Mouse (Mus musculus): ENCODE measurements at regions not wholly inside any gene's neighbourhood (a gene's known extent, or its start where the extent isn't known, plus 50 kb on each side); places are given as distances from the start of the nearest gene placed in this dataset.
A peak's percentile ranks its signal among the peaks of the same experiment; 100 is the strongest.

- no peak overlapping the region for H3K9ac ChIP-seq (replicated peaks; ENCODE audit: low read length)
- no peaks in the 10 kb centered on the region for H3K36me3 ChIP-seq (ENCODE audit: insufficient read depth, low read length)
- WGBS, result 74% methylated on average over 6 of the region's 6 CpGs
- no peaks in the 10 kb centered on the region for H3K9me3 ChIP-seq (ENCODE audit: low read length)
- no peak overlapping the region for H3K4me3 ChIP-seq (ENCODE audit: low read length)
- ATAC-seq (ENCODE audit: low FRiP score, low TSS enrichment), result no peak
- no peaks in the 10 kb centered on the region for H3K27me3 ChIP-seq (ENCODE audit: insufficient read depth, low read length)
- H3K27ac ChIP-seq (ENCODE audit: low read length), result no peak overlapping the region
- no peaks in the 10 kb centered on the region for H3K4me1 ChIP-seq (ENCODE audit: insufficient read depth, low read length)
- no peak overlapping the region for H3K4me2 ChIP-seq (replicated peaks; ENCODE audit: low read depth, low read length)
Observed at GRCm38 (mm10) chr10:20891426-20891825, 60.9 kb upstream of the Ahi1 start.

- Histone ChIP-seq H3K27ac (ENCODE audit: low read length) (no peak overlapping the region), H3K27me3 (ENCODE audit: insufficient read depth, low read length) (no peaks in the 10 kb centered on the region), H3K4me1 (ENCODE audit: insufficient read depth, low read length) (no peaks in the 10 kb centered on the region), H3K9me3 (ENCODE audit: low read length) (no peaks in the 10 kb centered on the region), H3K9ac (replicated peaks; ENCODE audit: low read length) (no peak overlapping the region), H3K4me2 (replicated peaks; ENCODE audit: low read depth, low read length) (no peak overlapping the region), H3K4me3 (ENCODE audit: low read length) (no peak overlapping the region), H3K36me3 (ENCODE audit: insufficient read depth, low read length) (no peaks in the 10 kb centered on the region)
- 90% methylated on average over 5 of the region's 5 CpGs for WGBS
- no peak for ATAC-seq (ENCODE audit: low FRiP score, low TSS enrichment)
Observed at GRCm38 (mm10) chr10:20883618-20884017, 68.7 kb upstream of the Ahi1 start.

- Histone ChIP-seq H3K27ac (ENCODE audit: low read length) (no peak overlapping the region), H3K4me1 (ENCODE audit: insufficient read depth, low read length) (no peaks in the 10 kb centered on the region), H3K4me2 (replicated peaks; ENCODE audit: low read depth, low read length) (no peak overlapping the region), H3K36me3 (ENCODE audit: insufficient read depth, low read length) (no peaks in the 10 kb centered on the region), H3K9ac (replicated peaks; ENCODE audit: low read length) (no peak overlapping the region), H3K4me3 (ENCODE audit: low read length) (no peak overlapping the region), H3K27me3 (ENCODE audit: insufficient read depth, low read length) (no peaks in the 10 kb centered on the region), H3K9me3 (ENCODE audit: low read length) (no peaks in the 10 kb centered on the region)
- no peak for ATAC-seq (ENCODE audit: low FRiP score, low TSS enrichment)
- 91% methylated on average over 8 of the region's 8 CpGs for WGBS
Observed at GRCm38 (mm10) chr10:20882599-20882998, 69.7 kb upstream of the Ahi1 start.

- Histone ChIP-seq H3K9me3 (ENCODE audit: low read length) (no peaks in the 10 kb centered on the region), H3K4me2 (replicated peaks; ENCODE audit: low read depth, low read length) (no peak overlapping the region), H3K27ac (ENCODE audit: low read length) (no peak overlapping the region), H3K36me3 (ENCODE audit: insufficient read depth, low read length) (no peaks in the 10 kb centered on the region), H3K9ac (replicated peaks; ENCODE audit: low read length) (no peak overlapping the region), H3K27me3 (ENCODE audit: insufficient read depth, low read length) (no peaks in the 10 kb centered on the region), H3K4me3 (ENCODE audit: low read length) (no peak overlapping the region), H3K4me1 (ENCODE audit: insufficient read depth, low read length) (0 out of 2 replicates have a peak, but pooled peaks cover 5% of the 10 kb centered on the region)
- 80% methylated on average over 4 of the region's 4 CpGs for WGBS
- no peak for ATAC-seq (ENCODE audit: low FRiP score, low TSS enrichment)
Observed at GRCm38 (mm10) chr10:20880251-20880650, 72.1 kb upstream of the Ahi1 start.

- no peaks in the 10 kb centered on the region for H3K36me3 ChIP-seq (ENCODE audit: insufficient read depth, low read length)
- 0 out of 2 replicates have a peak, but pooled peaks cover 5% of the 10 kb centered on the region for H3K4me1 ChIP-seq (ENCODE audit: insufficient read depth, low read length)
- no peaks in the 10 kb centered on the region for H3K9me3 ChIP-seq (ENCODE audit: low read length)
- WGBS, result 77% methylated on average over 8 of the region's 8 CpGs
- H3K9ac ChIP-seq (replicated peaks; ENCODE audit: low read length), result no peak overlapping the region
- no peak for ATAC-seq (ENCODE audit: low FRiP score, low TSS enrichment)
- H3K27me3 ChIP-seq (ENCODE audit: insufficient read depth, low read length), result no peaks in the 10 kb centered on the region
- no peak overlapping the region for H3K4me2 ChIP-seq (replicated peaks; ENCODE audit: low read depth, low read length)
- H3K27ac ChIP-seq (ENCODE audit: low read length), result no peak overlapping the region
- H3K4me3 ChIP-seq (ENCODE audit: low read length), result no peak overlapping the region
Observed at GRCm38 (mm10) chr10:20879482-20879881, 72.9 kb upstream of the Ahi1 start.

- H3K9ac ChIP-seq (replicated peaks; ENCODE audit: low read length), result no peak overlapping the region
- H3K4me1 ChIP-seq (ENCODE audit: insufficient read depth, low read length), result peaks cover 2% of the 10 kb centered on the region; the same call in 1 of the 2 replicates
- H3K27me3 ChIP-seq (ENCODE audit: insufficient read depth, low read length), result no peaks in the 10 kb centered on the region
- no peaks in the 10 kb centered on the region for H3K36me3 ChIP-seq (ENCODE audit: insufficient read depth, low read length)
- H3K4me2 ChIP-seq (replicated peaks; ENCODE audit: low read depth, low read length), result no peak overlapping the region
- H3K9me3 ChIP-seq (ENCODE audit: low read length), result no peaks in the 10 kb centered on the region
- H3K27ac ChIP-seq (ENCODE audit: low read length), result no peak overlapping the region
- H3K4me3 ChIP-seq (ENCODE audit: low read length), result no peak overlapping the region
- no peak for ATAC-seq (ENCODE audit: low FRiP score, low TSS enrichment)
- 89% methylated on average over 12 of the region's 12 CpGs for WGBS
Observed at GRCm38 (mm10) chr10:20867076-20867475, 85.3 kb upstream of the Ahi1 start.

- 0 out of 2 replicates have a peak, but pooled peaks cover 4% of the 10 kb centered on the region for H3K9me3 ChIP-seq (ENCODE audit: low read length)
- no peaks in the 10 kb centered on the region for H3K36me3 ChIP-seq (ENCODE audit: insufficient read depth, low read length)
- H3K27me3 ChIP-seq (ENCODE audit: insufficient read depth, low read length), result no peaks in the 10 kb centered on the region
- WGBS, result 75% methylated on average over 4 of the region's 4 CpGs
- H3K4me1 ChIP-seq (ENCODE audit: insufficient read depth, low read length), result peaks cover 2% of the 10 kb centered on the region; the same call in 1 of the 2 replicates
- no peak overlapping the region for H3K4me3 ChIP-seq (ENCODE audit: low read length)
- no peak overlapping the region for H3K27ac ChIP-seq (ENCODE audit: low read length)
- H3K9ac ChIP-seq (replicated peaks; ENCODE audit: low read length), result no peak overlapping the region
- no peak overlapping the region for H3K4me2 ChIP-seq (replicated peaks; ENCODE audit: low read depth, low read length)
- no peak for ATAC-seq (ENCODE audit: low FRiP score, low TSS enrichment)
Observed at GRCm38 (mm10) chr10:20865031-20865430, 87.3 kb upstream of the Ahi1 start.

GRCm38 (mm10) chr10:20857413-20857812 is 94.9 kb upstream of the Ahi1 start:
- no peak overlapping the region for H3K4me2 ChIP-seq (replicated peaks; ENCODE audit: low read depth, low read length)
- H3K4me1 ChIP-seq (ENCODE audit: insufficient read depth, low read length), result 0 out of 2 replicates have a peak, but pooled peaks cover 3% of the 10 kb centered on the region
- no peak for ATAC-seq (ENCODE audit: low FRiP score, low TSS enrichment)
- 0 out of 2 replicates have a peak, but pooled peaks cover 4% of the 10 kb centered on the region for H3K9me3 ChIP-seq (ENCODE audit: low read length)
- H3K27ac ChIP-seq (ENCODE audit: low read length), result no peak overlapping the region
- no peak overlapping the region for H3K9ac ChIP-seq (replicated peaks; ENCODE audit: low read length)
- H3K27me3 ChIP-seq (ENCODE audit: insufficient read depth, low read length), result no peaks in the 10 kb centered on the region
- 95% methylated on average over 4 of the region's 4 CpGs for WGBS
- H3K36me3 ChIP-seq (ENCODE audit: insufficient read depth, low read length), result no peaks in the 10 kb centered on the region
- H3K4me3 ChIP-seq (ENCODE audit: low read length), result no peak overlapping the region

GRCm38 (mm10) chr10:20854621-20855363 is 97.6 kb upstream of the Ahi1 start:
- WGBS, result 12% methylated on average over 14 of the region's 14 CpGs
- Histone ChIP-seq H3K9ac (replicated peaks; ENCODE audit: low read length) (no peak overlapping the region), H3K4me3 (ENCODE audit: low read length) (peak overlapping the region; percentile 19; the same call in 1 of the 2 replicates)

GRCm38 (mm10) chr10:20847287-20847686 is 105.1 kb upstream of the Ahi1 start:
- Histone ChIP-seq H3K27ac (ENCODE audit: low read length) (no peak overlapping the region), H3K36me3 (ENCODE audit: insufficient read depth, low read length) (no peaks in the 10 kb centered on the region), H3K4me1 (ENCODE audit: insufficient read depth, low read length) (0 out of 2 replicates have a peak, but pooled peaks cover 3% of the 10 kb centered on the region), H3K4me2 (replicated peaks; ENCODE audit: low read depth, low read length) (no peak overlapping the region), H3K9ac (replicated peaks; ENCODE audit: low read length) (no peak overlapping the region), H3K4me3 (ENCODE audit: low read length) (no peak overlapping the region), H3K9me3 (ENCODE audit: low read length) (no peaks in the 10 kb centered on the region), H3K27me3 (ENCODE audit: insufficient read depth, low read length) (no peaks in the 10 kb centered on the region)
- ATAC-seq (ENCODE audit: low FRiP score, low TSS enrichment), result no peak
- 53% methylated on average over 8 of the region's 8 CpGs for WGBS

More at GRCm38 (mm10) chr10:20854621-20855363, 97.6 kb upstream of the Ahi1 start:
- ATAC-seq (ENCODE audit: low FRiP score, low TSS enrichment), result 0 out of 2 replicates have a peak, but pooled peaks have one; percentile 57
- Histone ChIP-seq H3K27me3 (ENCODE audit: insufficient read depth, low read length) (no peaks in the 10 kb centered on the region), H3K4me1 (ENCODE audit: insufficient read depth, low read length) (0 out of 2 replicates have a peak, but pooled peaks cover 3% of the 10 kb centered on the region), H3K36me3 (ENCODE audit: insufficient read depth, low read length) (no peaks in the 10 kb centered on the region), H3K4me2 (replicated peaks; ENCODE audit: low read depth, low read length) (peak overlapping the region; percentile 22), H3K27ac (ENCODE audit: low read length) (no peak overlapping the region), H3K9me3 (ENCODE audit: low read length) (no peaks in the 10 kb centered on the region)
